Mouse (Mus musculus): ENCODE measurements at regions not wholly inside any gene's neighbourhood (a gene's known extent, or its start where the extent isn't known, plus 50 kb on each side); places are given as distances from the start of the nearest gene placed in this dataset.

DNA sequence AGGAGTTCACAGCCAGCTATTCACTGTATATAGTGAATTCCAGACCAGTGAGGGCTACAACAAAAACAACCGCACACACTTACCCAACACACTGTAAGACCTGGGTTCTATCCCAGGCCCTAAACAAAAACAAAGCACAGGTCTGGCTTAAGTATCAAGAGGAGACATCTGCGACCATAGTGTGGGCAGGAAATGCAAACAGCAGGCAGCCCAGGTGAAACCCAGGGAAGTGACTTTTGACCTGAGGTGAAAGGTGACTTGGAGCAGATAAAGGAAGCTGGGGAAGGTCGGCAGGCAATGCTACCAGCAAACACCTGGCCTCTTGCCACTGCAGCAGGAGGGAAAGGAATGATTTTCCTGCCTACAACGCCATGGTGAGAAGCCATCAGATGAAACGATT is 92.0 kb upstream of the Serbp1 start:
- no peak for ATAC-seq (replicated peaks; ENCODE audit: insufficient number of reproducible peaks, low FRiP score, low TSS enrichment)
- WGBS (ENCODE audit: insufficient replicate concordance) = 36% methylated on average over 5 of the region's 5 CpGs
- H3K9ac ChIP-seq (ENCODE audit: low read depth, low read length) = no peak overlapping the region
- peaks cover 8% of the 10 kb centered on the region; the same call in 1 of the 2 replicates for H3K4me1 ChIP-seq (ENCODE audit: control insufficient read depth, insufficient read depth, low read length)
- H3K27ac ChIP-seq (ENCODE audit: low read depth, low read length) = no peak overlapping the region
- no peak overlapping the region for H3K4me2 ChIP-seq
- H3K4me3 ChIP-seq (ENCODE audit: low read depth, low read length) = no peak overlapping the region
- no peaks in the 10 kb centered on the region for H3K9me3 ChIP-seq (replicated peaks; ENCODE audit: control insufficient read depth, low read length)
- peaks cover 24% of the 10 kb centered on the region for H3K27me3 ChIP-seq (ENCODE audit: control insufficient read depth, insufficient read depth, low read length)
- H3K36me3 ChIP-seq (ENCODE audit: control insufficient read depth, insufficient read depth, low read length) = no peaks in the 10 kb centered on the region

DNA sequence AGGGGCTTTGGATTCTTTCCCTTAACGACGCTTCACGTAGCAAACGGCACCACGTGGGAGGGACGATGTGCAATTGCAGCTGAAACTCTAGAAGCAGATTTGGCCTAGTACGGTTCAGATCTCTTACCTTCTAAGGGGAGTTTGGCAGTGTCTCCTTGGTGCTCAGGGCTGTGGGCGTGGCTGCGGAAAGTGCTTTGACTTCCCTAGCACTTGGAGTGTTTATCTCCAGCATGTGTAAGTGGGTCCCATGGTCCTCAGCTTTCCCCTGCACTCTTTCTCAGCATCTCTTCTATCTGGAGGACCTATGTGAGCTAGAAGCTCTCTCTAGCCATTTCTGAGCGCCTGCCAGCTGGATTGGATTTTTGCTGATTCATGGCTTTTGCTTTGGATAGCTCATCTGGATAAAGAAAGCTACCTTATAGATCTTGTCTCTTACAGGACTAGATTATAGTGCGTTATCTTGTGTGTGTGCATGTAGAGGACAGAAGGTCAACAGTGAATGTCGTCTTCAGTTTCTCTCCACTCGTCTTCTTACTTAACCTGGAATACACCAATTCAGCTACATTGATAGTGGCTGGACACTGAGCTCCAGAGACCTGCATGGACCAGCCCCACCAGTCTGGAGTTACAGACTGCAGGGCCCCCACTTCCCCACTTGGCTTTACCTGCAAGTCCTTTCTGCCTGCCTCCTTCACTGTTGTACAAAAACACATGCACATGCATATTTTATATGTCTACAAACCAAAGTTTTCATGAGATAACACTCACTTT is 92.8 kb upstream of the Serbp1 start:
- Histone ChIP-seq H3K4me2 (no peak overlapping the region), H3K36me3 (ENCODE audit: control insufficient read depth, insufficient read depth, low read length) (no peaks in the 10 kb centered on the region), H3K4me3 (ENCODE audit: low read depth, low read length) (no peak overlapping the region), H3K27me3 (ENCODE audit: control insufficient read depth, insufficient read depth, low read length) (peaks cover 28% of the 10 kb centered on the region), H3K9ac (ENCODE audit: low read depth, low read length) (no peak overlapping the region), H3K4me1 (ENCODE audit: control insufficient read depth, insufficient read depth, low read length) (peaks cover 11% of the 10 kb centered on the region; the same call in 1 of the 2 replicates), H3K9me3 (replicated peaks; ENCODE audit: control insufficient read depth, low read length) (no peaks in the 10 kb centered on the region), H3K27ac (ENCODE audit: low read depth, low read length) (no peak overlapping the region)
- WGBS (ENCODE audit: insufficient replicate concordance) = 40% methylated on average over 13 of the region's 13 CpGs
- no peak for ATAC-seq (replicated peaks; ENCODE audit: insufficient number of reproducible peaks, low FRiP score, low TSS enrichment)

DNA sequence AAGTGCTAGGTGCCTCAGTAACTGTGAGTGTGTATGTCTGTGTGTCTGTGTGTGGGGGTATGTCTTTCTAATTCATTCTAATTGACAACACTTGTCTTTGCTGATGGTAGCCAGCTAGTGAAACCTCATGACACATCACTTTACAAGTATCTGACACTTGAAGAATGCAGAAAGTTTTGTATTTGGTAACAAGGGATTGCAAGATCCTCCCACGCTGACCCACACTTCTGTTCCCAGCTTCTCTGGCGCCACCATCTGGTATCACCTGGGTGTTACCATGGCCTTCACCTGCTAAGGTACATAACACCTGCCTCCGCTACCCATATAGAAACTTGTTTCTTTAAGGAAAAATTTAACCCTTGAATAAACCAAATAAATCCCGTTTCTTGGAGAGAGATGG is 95.8 kb upstream of the Serbp1 start:
- peaks cover 3% of the 10 kb centered on the region; the same call in 1 of the 2 replicates for H3K4me1 ChIP-seq (ENCODE audit: control insufficient read depth, insufficient read depth, low read length)
- H3K27ac ChIP-seq (ENCODE audit: low read depth, low read length) = no peak overlapping the region
- H3K27me3 ChIP-seq (ENCODE audit: control insufficient read depth, insufficient read depth, low read length) = peaks cover 47% of the 10 kb centered on the region
- ATAC-seq (replicated peaks; ENCODE audit: insufficient number of reproducible peaks, low FRiP score, low TSS enrichment) = no peak
- H3K4me3 ChIP-seq (ENCODE audit: low read depth, low read length) = no peak overlapping the region
- no peak overlapping the region for H3K4me2 ChIP-seq
- no peak overlapping the region for H3K9ac ChIP-seq (ENCODE audit: low read depth, low read length)
- H3K36me3 ChIP-seq (ENCODE audit: control insufficient read depth, insufficient read depth, low read length) = no peaks in the 10 kb centered on the region
- no peaks in the 10 kb centered on the region for H3K9me3 ChIP-seq (replicated peaks; ENCODE audit: control insufficient read depth, low read length)
- WGBS (ENCODE audit: insufficient replicate concordance) = 33% methylated on average over 4 of the region's 4 CpGs

DNA sequence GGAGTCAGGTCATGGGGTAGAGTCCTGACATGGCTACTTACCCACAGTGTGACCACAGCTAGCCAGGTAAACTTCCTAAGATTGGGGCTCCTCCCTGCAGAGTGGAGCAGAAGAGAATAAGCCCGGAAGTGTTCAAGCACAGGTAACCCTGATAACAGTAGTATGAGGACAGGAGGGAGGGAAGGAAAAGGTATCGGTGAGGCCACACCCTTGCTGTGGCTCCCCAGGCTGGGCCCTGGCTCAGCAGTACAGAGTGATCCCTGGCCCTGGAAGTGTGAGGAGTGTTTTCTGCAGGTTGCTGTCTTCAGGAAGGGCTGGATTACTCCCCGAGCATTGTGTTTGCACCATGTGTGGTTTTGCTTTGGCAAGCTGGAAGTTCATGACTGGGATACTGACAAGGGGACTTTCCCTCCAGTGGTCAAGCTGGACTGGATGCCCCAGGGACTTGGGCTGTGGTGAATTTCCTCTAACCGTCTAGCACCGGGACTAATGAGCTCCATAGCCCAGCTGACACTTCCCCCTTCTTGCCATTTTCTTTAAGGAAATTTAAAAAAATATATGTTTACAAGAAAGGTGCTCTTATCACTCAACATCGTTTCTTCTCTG is 97.2 kb upstream of the Serbp1 start:
- 56% methylated on average over 6 of the region's 6 CpGs for WGBS (ENCODE audit: insufficient replicate concordance)

DNA sequence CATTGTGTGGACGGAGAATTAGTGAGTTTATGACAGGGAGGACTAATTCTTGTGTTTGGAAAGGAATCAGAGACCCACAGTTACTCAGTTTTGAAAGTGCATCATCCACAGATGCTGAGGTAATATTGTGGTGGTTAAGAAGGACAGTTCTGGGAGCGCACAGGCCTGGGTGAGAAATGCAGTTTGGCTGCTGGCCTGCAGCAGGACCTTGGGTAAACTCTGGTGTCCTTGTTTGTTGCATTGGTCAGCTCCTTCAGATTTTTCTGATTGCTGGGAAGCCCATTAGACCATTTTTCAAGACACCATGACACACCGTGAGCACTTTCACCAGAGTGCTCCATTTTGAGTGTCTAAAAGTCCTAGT is 99.0 kb upstream of the Serbp1 start:
- Histone ChIP-seq H3K4me1 (ENCODE audit: control insufficient read depth, insufficient read depth, low read length) (peaks cover 3% of the 10 kb centered on the region; the same call in 1 of the 2 replicates), H3K4me3 (ENCODE audit: low read depth, low read length) (no peak overlapping the region), H3K9ac (ENCODE audit: low read depth, low read length) (no peak overlapping the region), H3K27me3 (ENCODE audit: control insufficient read depth, insufficient read depth, low read length) (peaks cover 50% of the 10 kb centered on the region), H3K36me3 (ENCODE audit: control insufficient read depth, insufficient read depth, low read length) (no peaks in the 10 kb centered on the region), H3K4me2 (no peak overlapping the region), H3K27ac (ENCODE audit: low read depth, low read length) (no peak overlapping the region), H3K9me3 (replicated peaks; ENCODE audit: control insufficient read depth, low read length) (no peaks in the 10 kb centered on the region)
- WGBS (ENCODE audit: insufficient replicate concordance) = 78% methylated on average over 3 of the region's 3 CpGs
- ATAC-seq (replicated peaks; ENCODE audit: insufficient number of reproducible peaks, low FRiP score, low TSS enrichment) = no peak

More for the DNA sequence above, 97.2 kb upstream of the Serbp1 start:
- no peak for ATAC-seq (replicated peaks; ENCODE audit: insufficient number of reproducible peaks, low FRiP score, low TSS enrichment)
- no peak overlapping the region for H3K4me2 ChIP-seq
- H3K9ac ChIP-seq (ENCODE audit: low read depth, low read length) = no peak overlapping the region
- H3K4me3 ChIP-seq (ENCODE audit: low read depth, low read length) = no peak overlapping the region
- H3K27ac ChIP-seq (ENCODE audit: low read depth, low read length) = no peak overlapping the region
- no peaks in the 10 kb centered on the region for H3K36me3 ChIP-seq (ENCODE audit: control insufficient read depth, insufficient read depth, low read length)
- H3K9me3 ChIP-seq (replicated peaks; ENCODE audit: control insufficient read depth, low read length) = no peaks in the 10 kb centered on the region
- peaks cover 50% of the 10 kb centered on the region for H3K27me3 ChIP-seq (ENCODE audit: control insufficient read depth, insufficient read depth, low read length)
- peaks cover 3% of the 10 kb centered on the region; the same call in 1 of the 2 replicates for H3K4me1 ChIP-seq (ENCODE audit: control insufficient read depth, insufficient read depth, low read length)

DNA sequence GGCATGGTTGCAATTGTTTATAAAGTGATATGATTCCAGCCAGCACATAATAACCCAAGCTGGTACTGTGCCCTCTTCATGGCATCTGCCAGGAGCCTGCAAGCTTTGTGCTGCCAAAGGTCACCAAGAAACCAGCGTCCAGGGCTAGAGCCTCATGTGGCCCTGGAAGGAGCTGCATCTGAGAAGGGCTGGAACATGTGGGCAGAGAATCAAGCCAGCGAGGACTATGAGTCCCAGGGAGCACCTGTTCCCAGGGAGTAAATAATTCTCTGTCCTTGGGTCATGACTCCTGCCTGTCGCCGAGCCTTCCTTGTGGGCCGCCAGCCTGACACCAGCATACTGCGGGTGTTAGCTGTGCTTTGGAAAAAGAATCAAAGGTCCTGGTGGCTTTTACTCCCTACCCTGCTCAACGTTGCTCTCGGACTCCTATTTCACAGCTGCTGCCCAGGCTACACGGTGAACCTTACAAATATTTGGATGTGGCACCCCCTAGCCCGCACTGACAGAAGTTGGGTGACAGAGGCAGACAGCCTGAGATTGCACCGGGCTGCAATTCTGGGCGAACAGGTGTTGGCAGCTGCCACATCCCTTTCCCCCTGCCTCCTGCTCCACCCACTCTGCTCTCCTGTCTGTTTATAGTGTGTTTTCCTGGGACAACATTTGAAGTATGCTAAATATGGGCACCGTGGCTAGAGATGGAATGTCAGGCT is 99.5 kb upstream of the Serbp1 start:
- Histone ChIP-seq H3K27ac (ENCODE audit: low read depth, low read length) (no peak overlapping the region), H3K27me3 (ENCODE audit: control insufficient read depth, insufficient read depth, low read length) (peaks cover 49% of the 10 kb centered on the region), H3K4me3 (ENCODE audit: low read depth, low read length) (no peak overlapping the region), H3K9me3 (replicated peaks; ENCODE audit: control insufficient read depth, low read length) (no peaks in the 10 kb centered on the region), H3K4me1 (ENCODE audit: control insufficient read depth, insufficient read depth, low read length) (peaks cover 3% of the 10 kb centered on the region; the same call in 1 of the 2 replicates), H3K36me3 (ENCODE audit: control insufficient read depth, insufficient read depth, low read length) (no peaks in the 10 kb centered on the region), H3K4me2 (no peak overlapping the region), H3K9ac (ENCODE audit: low read depth, low read length) (no peak overlapping the region)
- WGBS (ENCODE audit: insufficient replicate concordance) = 61% methylated on average over 13 of the region's 13 CpGs
- no peak for ATAC-seq (replicated peaks; ENCODE audit: insufficient number of reproducible peaks, low FRiP score, low TSS enrichment)

DNA sequence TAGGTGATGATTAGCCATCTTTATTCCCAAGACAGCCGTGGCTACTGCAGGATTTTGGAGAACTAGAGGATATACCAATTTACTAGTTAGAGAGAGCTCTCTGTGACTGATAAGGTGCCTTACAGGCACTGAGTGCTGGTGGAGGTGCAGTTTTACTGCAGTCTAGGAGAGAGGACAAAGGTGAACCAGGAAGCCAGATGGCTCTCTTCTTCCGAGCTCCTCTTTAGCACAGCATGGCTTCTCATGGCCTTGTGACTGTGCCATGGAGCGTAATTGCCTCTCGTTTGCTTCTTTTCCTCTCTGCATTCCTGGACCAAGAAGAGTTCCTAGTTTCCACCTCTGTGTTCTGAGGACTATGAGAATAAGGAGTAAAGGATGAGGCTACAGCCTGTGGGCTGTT is 100.2 kb upstream of the Gadd45a start:
- peaks cover 3% of the 10 kb centered on the region; the same call in 1 of the 2 replicates for H3K4me1 ChIP-seq (ENCODE audit: control insufficient read depth, insufficient read depth, low read length)
- H3K4me3 ChIP-seq (ENCODE audit: low read depth, low read length) = no peak overlapping the region
- no peak for ATAC-seq (replicated peaks; ENCODE audit: insufficient number of reproducible peaks, low FRiP score, low TSS enrichment)
- H3K4me2 ChIP-seq = no peak overlapping the region
- no peak overlapping the region for H3K27ac ChIP-seq (ENCODE audit: low read depth, low read length)
- 66% methylated on average over 4 of the region's 4 CpGs for WGBS (ENCODE audit: insufficient replicate concordance)
- no peaks in the 10 kb centered on the region for H3K9me3 ChIP-seq (replicated peaks; ENCODE audit: control insufficient read depth, low read length)
- no peak overlapping the region for H3K9ac ChIP-seq (ENCODE audit: low read depth, low read length)
- no peaks in the 10 kb centered on the region for H3K36me3 ChIP-seq (ENCODE audit: control insufficient read depth, insufficient read depth, low read length)
- peaks cover 52% of the 10 kb centered on the region for H3K27me3 ChIP-seq (ENCODE audit: control insufficient read depth, insufficient read depth, low read length)

DNA sequence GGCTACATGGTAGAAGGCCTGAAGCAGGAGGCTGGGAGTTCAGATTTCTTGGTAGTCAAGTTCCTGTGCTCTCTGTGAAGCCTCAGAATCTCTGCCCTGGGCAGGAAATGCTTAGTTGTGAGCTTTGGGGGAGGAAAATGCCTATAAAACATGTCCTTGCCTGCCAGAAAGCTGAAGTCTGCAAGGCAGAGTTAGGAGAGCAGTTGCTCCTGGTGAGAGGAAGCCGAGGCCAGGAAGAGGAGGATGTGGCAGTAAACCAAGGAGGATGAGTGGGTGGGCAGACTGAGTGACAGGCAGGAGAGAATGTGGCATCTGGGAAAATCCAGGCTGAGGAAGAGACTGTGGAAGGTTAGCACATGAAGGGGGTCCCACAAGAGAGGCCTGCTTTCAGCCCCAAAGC is 97.7 kb upstream of the Gadd45a start:
- no peak overlapping the region for H3K4me3 ChIP-seq (ENCODE audit: low read depth, low read length)
- H3K4me1 ChIP-seq (ENCODE audit: control insufficient read depth, insufficient read depth, low read length) = no peaks in the 10 kb centered on the region
- peaks cover 38% of the 10 kb centered on the region for H3K27me3 ChIP-seq (ENCODE audit: control insufficient read depth, insufficient read depth, low read length)
- H3K36me3 ChIP-seq (ENCODE audit: control insufficient read depth, insufficient read depth, low read length) = no peaks in the 10 kb centered on the region
- H3K9me3 ChIP-seq (replicated peaks; ENCODE audit: control insufficient read depth, low read length) = no peaks in the 10 kb centered on the region
- no peak overlapping the region for H3K4me2 ChIP-seq
- ATAC-seq (replicated peaks; ENCODE audit: insufficient number of reproducible peaks, low FRiP score, low TSS enrichment) = no peak
- no peak overlapping the region for H3K9ac ChIP-seq (ENCODE audit: low read depth, low read length)
- 55% methylated on average over 1 of the region's 1 CpGs for WGBS (ENCODE audit: insufficient replicate concordance)
- H3K27ac ChIP-seq (ENCODE audit: low read depth, low read length) = no peak overlapping the region

Data from heart, embryonic 11.5 days (tissue).